Mouse (Mus musculus): ENCODE measurements around the gene Mei1.

DNA sequence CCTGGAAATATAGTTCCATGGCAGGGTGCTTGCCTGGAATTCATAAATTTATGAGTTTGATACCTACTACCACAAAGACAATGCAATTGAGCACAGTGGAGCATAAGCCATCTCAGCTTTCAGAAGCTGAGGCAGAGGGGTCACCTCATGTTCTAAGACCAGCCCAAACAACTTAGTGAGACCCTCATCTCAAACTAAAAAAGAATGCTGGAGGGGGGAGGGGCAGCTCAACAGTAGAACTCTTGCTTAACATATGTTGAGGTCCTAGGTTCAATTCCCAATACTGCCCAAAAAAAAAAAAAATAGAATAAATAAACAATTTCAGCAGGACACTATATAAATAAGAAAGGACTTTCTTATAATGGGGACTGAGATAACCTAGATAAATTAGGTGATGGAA is 80.2 kb downstream of the Mei1 start:
- TF ChIP-seq CTCF (IDR thresholded peaks at IDR 0.05; ENCODE audit: low read depth) (no peak), EP300 (IDR thresholded peaks at IDR 0.05; ENCODE audit: low read depth) (no peak)
